Mouse (Mus musculus) left cerebral cortex, adult 8-10 months (tissue): ENCODE measurements around the gene Meox1. TPM values are rescaled to one million over a fixed set of nuclear protein-coding genes. Genes with fewer than 3 reads are reported as not detected.

Source experiments
- DNase-seq, 2 experiments: peaks; one replicate each; pipeline ENCODE4 v3.0.0; 2022; ENCODE audit warnings: low spot score in 2 of 2
- total RNA-seq, 4 experiments: library from RNA; stranded (reverse); gene quantifications; 2 replicates each; pipeline ENCODE4 v1.2.4; 2022

Gene Meox1
- total RNA-seq, 4 experiments from 2014 or later, result 0.26 to 0.74 (median 0.54) TPM

DNA sequence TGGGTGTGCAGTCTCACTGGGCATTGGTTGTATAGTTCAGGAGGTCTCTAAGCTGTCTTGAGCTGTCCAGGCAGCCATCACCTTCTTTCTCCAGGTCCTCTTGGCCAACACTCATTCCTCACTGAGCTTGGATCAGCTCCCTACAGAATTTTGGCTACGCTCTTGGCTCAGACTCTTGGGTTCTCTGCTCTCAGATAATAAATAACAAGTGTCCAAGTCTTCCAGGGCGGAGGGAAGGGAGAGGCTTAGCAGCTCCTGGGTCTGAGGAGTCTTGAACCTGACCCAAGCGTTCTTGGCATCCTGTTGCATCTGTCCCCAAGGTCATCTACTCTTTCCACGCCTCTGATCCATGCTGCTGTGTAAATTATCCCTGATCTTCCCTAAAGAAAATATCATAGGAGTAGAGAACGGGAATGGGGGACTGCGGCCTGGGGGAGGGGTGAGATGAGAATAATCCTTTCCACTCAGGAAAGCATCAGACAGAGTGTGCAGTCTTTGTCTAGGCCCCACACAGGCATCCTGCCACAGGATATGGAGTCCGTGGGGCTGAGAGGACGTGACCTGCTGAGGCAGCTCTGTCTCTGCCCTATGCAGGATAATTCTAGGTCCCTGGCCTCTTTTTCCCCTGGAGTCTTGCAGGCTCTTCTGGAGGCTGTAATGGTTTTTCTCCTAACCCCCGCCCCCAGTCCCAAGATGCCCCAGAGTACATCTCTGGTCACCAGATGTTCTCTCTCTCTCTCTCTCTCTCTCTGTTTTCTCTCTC is 38.0 kb downstream of the Meox1 start:
- no peak for DNase-seq

DNA sequence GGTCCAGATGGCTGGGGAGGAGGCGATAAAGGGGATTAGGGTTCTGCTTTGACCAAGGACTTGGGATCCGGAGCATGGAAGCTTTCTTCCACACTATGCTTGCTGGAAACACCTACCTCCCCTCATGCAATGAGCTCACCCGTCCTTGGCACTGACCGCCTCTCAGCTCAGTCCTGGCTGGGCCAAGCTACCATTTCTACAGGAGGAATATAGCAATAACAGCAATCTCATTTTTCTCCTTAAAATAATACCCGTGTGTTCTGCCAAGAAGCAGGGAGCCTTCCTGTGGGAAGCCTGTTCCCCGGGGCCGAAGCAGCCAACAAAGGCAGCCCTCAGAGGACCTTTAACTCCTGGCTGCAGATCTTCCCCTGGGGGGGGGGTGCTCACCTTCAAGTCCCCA is 43.1 kb downstream of the Meox1 start:
- DNase-seq, result no peak

DNA sequence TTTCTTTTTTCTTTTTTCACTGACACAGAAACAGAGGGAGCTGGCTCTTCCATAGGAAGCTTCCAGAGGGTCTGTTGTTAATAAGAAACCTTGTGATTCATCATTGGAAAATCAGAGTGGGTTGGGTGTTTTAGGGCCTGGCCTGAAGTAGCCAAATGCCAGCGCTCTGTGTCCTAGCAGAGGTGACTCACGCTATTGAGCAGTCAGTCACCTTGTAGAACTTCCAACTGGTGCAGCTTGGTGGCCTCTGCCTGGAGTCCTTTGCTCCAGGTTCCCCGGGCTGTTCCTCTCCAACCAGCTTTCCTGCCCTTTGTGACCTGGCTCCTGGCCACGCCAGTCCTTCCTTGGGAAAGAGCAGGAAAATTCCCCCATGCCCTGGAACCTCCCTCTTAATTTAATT is 44.9 kb downstream of the Meox1 start:
- DNase-seq, result no peak

GRCm38 (mm10) chr11:101847509-101847908 is 46.7 kb downstream of the Meox1 start:
- DNase-seq, result no peak

DNA sequence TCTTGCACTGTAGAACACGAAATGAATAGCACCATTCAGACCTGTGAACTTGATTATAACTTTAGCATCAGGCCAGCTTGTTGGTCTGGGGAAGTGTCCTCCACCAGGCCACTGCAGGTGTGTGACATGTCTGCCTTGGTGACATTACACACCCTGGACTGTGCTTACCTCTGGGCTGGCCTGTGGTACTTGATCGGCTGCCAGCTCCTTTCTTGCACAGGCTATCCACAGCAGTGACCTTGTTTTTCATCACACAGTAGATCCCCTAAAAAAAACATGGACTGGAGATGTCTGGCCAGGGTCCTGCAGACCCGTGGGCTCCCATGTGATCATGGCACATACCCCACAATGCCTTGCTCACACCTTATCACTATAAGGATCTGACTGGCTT is 51.4 kb downstream of the Meox1 start:
- no peak for DNase-seq

DNA sequence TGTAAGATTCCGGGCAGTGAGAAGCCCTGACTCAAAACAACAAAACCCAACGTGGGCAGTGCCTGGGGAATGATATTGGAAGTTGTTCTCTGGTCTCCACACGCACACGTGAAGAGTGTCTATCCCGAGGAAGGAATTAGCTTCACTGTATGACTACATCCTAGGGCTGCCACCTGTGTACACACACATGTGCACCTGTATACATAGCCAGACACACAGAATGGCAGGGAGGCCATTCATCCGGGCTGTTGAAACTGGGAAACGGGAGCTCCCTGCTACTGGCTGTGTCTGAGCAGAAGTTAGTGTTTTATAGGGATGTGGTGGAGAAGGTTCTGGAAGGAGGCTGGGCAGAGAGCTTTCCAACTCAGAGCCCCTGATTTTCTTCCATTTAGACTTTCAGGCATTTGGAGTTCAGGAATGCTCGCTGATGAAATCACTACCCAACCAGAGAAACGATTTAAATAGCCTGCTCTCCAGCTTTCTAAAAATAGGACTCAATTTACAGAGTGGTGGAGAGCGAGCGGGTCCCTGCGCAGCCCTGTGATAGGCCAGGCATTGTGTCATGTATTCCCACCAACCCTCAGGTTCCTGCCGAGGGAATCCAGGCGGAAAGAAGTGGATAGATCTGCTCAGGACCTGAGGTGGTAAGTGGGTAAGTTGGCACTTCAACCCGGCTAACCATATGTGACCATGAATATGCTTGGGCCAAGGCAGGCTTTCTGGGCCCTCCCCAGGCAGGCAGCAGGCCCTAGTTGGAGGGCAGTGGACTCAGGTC is 52.0 kb downstream of the Meox1 start:
- peak in 1 of 2 experiments; percentile 11 for DNase-seq

DNA sequence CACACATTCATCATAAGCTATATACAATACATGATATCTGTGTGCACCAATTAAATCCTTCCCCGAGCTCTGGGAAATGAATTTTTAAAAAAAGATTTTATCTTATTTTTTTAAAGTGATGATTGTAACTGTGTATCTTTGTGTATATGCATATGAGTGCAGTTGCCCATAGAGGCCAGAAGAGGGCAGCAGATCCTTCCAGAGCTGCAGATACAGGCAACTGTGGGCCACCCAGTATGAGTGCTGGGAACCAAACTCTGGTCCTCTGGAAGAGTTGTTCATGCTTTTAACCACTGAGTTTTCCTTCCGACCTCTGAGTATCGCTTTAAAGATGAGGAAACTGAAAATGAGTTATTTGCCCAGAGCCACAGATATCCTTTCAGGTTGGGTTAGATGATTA is 53.8 kb downstream of the Meox1 start:
- DNase-seq, result no peak

DNA sequence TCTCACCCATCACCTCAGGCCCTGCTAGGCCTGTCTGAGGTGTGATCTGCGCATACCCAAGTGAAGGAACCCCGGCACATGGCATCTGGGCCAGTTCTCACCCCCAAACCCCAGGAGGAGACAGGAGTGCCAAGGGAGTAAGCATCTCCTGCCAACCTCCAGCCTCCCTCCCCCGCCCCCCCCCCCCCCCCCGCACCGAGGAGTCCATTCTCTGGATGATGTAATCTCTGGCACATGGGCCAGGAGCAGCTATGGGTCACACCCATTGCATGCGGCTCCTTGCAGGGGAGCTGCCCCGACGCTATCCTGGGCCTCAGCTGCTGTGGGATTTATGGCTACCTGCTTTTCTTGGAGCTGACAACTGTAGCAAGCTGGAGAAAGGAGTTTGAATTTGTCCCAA is 54.7 kb downstream of the Meox1 start:
- DNase-seq, result no peak

DNA sequence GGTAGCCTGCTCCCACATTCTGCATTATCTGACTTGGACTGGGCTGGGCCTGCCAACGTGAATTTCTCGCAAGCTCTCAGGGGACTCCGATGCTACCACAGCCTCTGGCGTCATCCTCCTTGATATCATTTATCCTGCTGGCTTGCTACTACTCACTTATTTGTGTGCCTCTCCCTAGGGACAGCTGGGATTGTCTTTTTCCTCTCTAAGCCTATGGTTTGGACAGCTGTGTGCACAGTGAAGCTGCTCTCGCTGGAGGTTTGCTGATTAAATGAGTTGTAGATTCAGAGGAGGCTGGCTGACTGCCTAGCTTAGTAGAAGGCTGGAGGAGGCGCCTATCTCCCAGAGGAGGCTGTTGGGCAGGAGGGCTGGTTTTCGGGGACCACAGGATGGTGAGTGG is 62.2 kb downstream of the Meox1 start:
- peak in 1 of 2 experiments; percentile 25 for DNase-seq

DNA sequence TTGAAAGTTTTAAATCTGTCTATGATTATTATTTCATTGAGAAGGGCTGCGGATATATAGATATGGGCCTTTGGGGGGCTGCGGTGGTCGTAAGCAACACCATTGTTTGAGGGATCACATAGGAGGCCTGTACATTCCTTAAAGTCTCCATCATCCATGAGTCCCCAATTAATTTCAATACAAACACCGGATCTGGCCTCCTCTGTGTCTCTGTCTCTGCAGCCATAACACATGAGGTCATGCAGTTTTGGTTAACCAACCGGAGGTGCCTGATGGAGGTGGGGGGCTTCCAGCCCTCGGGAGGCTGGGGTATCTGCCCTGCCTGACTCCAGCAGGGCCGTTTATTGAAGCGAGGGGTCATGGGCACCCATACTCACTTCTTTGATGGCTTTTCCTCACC is 63.6 kb downstream of the Meox1 start:
- DNase-seq, result no peak

DNA sequence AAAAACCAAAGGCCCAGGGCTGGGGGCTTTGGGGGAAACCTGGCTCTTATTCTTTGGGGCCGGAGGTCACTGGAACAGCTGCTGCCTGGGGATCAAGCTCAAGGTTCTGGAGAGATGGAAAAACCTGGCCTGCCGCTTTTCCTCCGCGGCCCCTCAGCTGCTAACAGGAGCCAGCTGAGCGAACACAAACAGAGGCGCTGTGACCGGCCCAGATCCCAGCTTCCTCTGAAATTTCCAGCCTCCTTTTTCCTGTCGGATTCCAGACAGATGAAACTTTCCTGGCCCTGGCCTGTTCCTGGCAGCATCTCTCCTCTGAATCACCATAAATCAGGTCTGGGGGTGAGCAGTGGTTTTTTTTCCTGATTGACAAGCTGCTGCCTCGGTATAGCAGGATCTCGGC is 64.1 kb downstream of the Meox1 start:
- no peak for DNase-seq

DNA sequence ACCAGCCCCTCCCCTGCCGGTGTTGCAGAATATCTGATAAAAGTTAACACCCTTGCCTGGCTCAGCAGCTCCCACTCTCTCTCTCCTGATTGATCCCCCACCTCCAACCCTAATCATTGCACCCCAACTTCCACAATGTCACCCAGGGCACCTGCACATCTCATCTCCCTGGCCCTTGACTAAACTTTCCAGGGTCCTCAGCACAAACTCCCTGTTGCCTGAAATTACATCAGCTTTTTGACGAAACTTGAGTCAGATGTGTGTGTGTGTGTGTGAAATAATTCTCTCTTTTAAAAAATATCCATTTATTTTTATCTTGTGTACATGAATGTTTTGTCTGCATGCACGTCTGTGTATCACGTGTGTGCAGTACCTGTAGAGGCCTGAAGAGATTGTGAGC is 65.5 kb downstream of the Meox1 start:
- DNase-seq, result no peak

Other genes with a start within 250 kb of the Meox1 start
- gene Arl4d, start 228.8 kb downstream of the Meox1 start, total RNA-seq, result 10 to 100 TPM; 25.0 to 36.9 (median 30.7) TPM
- gene Dhx8, start 161.5 kb downstream of the Meox1 start, total RNA-seq, result 10 to 100 TPM; 30.7 to 36.4 (median 32.0) TPM
- 10 to 100 TPM; 10.2 to 13.5 (median 11.1) TPM for gene Etv4, start 109.0 kb downstream of the Meox1 start, total RNA-seq
- under 1 TPM in 1 of 4 experiments, not detected in 3; 0.19 TPM for gene Sost, start 72.6 kb upstream of the Meox1 start, total RNA-seq
- not detected for gene Cfap97d1, start 89.9 kb upstream of the Meox1 start, total RNA-seq
- gene Dusp3, start 92.6 kb upstream of the Meox1 start, total RNA-seq, result 100 to 1,000 TPM; 194 to 239 (median 216) TPM
- 10 to 100 TPM; 73.8 to 85.2 (median 77.1) TPM for gene Mpp3, start 134.1 kb upstream of the Meox1 start, total RNA-seq
- under 1 TPM in 3 of 4 experiments, not detected in 1; 0.15 to 0.18 (median 0.17) TPM for gene Cd300lg, start 147.1 kb upstream of the Meox1 start, total RNA-seq
- gene Mpp2, start 194.1 kb upstream of the Meox1 start, total RNA-seq, result 100 to 1,000 TPM; 126 to 142 (median 135) TPM
- gene Ppy, start 206.9 kb upstream of the Meox1 start, total RNA-seq, result not detected
- not detected for gene Pyy, start 213.5 kb upstream of the Meox1 start, total RNA-seq